Mouse (Mus musculus): Measurements from ENCODE around the gene Drosha.

DNA sequence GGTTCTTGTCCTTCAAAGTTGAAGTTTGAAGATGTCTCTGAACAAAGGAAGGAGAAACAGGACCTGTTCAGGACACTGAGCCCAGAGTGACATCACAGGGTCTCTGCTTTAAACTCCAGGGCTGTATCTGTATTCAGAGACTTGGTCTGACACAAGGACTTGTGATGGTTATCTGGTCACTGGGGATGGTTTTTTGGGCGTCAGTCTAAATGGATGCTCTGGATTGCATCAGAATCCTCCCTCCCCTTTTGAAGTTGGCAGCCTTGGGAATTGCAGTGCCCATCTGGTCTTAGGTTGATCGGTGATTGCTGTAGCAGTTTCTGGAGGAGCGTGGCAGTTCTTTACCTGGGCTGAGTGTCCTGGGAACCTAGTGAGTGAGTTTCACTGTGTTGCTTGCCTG is 37.4 kb downstream of the Drosha start:
- TF ChIP-seq CTCF (IDR thresholded peaks at IDR 0.05; ENCODE audit: extremely low read depth, insufficient read depth, low read length), result no peak
- no peak for TF ChIP-seq POLR2A (IDR thresholded peaks at IDR 0.05; ENCODE audit: extremely low read depth, insufficient read depth, low read length)

All from cortical plate, adult 2 months (tissue).